Mouse (Mus musculus) B cell, adult 2 months (primary cell): ENCODE measurements around the gene Ptprt.

ENCODE experiments used
- DNase-seq, 2 experiments: peaks; one replicate each; pipeline ENCODE4 v3.0.0; 2022

Gene Ptprt

DNA sequence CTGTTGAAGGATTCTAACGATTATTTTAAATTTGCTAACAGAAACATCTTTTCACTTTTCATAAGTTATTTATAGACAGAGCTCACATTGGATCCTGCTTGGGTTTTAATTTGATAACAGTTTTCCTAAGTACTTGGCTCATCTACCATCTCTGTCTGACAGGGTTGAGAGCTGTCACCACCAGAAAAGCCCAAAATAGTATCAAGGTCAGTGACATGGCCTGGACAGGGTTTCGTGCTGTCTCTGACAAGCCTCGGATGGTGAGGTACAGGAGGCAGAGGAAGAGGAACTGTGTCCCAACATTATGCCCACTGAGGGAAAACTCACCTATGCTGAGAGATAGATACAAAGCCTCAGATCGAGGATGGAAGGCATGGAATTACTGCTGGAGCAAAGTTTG, 79.3 kb downstream of the Ptprt start:
- DNase-seq: no peak

- DNase-seq: no peak
Measured at GRCm38 (mm10) chr2:162577819-162578218, 83.1 kb downstream of the Ptprt start.

- DNase-seq: no peak
Measured at GRCm38 (mm10) chr2:162572851-162573250, 88.1 kb downstream of the Ptprt start.

DNA sequence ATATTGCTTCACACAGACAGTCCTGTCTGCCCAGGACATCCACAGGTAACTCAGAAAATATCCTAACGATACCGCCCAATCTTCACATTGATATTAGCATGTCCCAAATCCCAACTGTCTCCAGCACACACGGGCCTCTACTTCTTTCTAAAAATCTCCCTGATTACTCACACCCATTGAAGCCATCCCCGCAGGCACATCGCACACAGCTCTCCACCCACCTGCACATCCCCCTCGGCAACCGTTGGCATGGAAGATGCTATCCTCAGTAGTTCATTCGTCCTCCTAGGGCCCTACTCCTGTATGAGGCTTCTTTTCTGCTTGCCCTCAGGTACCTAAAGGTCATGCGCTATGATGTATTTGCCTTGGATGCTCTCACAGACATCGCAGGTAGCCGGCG, 89.9 kb downstream of the Ptprt start:
- no peak for DNase-seq

- DNase-seq: no peak
Measured at GRCm38 (mm10) chr2:162568308-162569100, 92.4 kb downstream of the Ptprt start.

DNA sequence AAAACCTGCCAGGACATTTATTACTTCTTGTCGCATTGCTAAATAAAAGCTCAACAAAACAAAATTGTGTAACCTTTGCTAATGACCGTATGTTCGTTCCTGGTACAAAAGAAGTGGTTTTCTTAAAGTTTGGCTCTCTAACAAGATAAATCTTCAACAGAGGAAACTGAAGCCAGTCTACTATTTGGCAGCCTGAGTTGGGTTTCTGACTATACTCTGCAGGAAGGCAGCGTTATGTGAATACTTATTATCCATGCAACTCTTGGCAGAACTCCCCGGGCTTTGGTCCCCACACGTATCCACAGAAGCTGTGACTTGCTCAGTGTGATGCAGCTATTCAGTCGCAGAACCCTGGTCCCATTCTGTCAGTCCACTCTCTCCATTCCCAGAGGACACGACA, 112.6 kb downstream of the Ptprt start:
- DNase-seq: no peak

DNA sequence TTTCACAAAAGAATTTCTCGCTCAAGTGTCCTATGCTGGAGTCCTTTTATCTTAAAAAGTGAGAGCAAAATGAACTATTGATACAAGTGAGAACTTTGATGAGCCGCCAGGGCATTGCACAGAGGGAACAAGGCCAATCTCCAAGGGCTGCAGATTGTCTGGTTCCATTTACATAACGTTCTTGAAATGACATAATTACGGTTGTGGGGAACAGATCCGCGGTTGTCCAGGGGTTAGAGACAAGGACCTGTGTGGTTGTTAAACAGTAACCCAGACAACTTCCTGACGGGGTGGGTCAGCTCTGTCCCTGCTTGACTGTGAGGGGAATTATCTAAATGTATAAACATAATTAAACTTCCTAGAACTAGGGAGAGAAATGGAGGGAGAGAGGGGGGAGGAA, 129.3 kb downstream of the Ptprt start:
- no peak for DNase-seq

DNA sequence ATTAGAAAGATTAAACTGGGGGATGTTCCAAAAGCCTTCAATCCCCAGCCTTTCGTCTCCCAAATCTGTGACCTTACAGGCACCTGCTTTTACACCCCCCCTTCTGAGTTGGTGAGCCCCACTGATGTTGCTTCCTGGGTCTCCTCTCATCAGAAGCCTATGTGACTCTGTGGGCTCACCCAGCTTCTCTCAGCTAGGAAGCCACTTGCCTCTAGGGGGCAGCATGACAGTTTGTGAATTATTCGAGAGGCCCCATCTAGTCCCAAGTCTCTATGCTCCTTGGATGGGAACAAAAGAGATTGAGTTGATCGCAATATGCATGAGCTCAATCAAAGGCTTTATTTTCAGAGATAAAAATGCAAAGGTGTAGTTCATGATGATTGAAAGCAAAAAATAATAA, 132.0 kb downstream of the Ptprt start:
- DNase-seq: no peak

DNA sequence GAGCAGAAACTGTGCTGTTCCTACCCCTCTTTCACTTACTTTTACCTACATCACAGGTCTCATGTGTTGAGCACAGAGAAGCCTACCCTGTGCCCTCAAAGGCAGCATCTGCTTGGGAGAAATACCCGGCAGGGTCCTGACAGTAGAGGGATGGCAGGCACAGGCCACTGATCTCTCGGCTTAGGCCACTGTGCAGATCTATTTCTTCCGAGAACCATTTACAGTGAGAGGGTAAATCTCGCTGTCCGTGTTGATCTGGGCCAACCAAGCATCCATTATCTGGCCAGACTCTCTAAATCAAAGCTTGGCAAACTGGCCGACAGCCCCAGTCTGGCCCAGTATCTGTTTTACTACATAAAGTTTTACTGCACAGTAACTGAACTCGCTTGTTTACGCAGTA, 145.0 kb downstream of the Ptprt start:
- no peak for DNase-seq

DNA sequence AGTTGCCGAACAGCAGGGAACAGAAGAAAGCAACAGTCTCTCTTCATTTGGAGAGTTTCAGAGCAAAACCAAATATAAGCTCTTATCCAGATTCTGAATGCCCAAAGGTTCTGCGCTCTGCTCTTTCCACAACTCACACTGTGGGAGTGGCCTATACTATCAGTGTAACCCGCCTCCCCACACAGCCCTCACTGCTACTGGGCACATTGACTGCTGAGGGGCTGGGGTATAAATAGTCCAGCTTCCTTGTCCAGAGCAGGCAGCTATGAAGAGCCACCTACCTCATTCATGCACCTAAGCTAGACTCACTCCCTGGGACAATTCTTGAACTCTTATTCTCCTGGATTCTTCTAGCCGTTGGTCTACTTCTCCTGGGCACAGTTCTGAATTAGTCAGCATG, 147.9 kb downstream of the Ptprt start:
- no peak for DNase-seq

DNA sequence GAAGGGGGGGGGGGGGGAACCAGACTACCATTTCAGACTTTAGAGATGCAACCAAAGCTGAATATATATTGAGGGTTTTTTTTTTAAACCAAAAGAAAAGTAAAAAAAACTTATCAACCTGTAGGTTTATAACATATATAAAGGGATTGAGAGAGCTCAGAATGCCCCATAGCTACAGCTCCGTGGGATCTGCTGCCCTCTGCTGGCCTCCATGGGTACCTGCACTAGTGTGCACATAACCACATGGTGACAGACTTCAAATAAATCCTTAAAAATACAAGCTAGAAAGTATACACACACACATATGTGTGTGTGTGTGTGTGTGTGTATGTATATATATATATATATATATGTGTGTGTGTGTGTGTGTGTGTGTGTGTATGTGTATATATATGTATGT, 148.9 kb downstream of the Ptprt start:
- DNase-seq: no peak

- no peak for DNase-seq
Measured at GRCm38 (mm10) chr2:162509016-162509415, 151.9 kb downstream of the Ptprt start.

DNA sequence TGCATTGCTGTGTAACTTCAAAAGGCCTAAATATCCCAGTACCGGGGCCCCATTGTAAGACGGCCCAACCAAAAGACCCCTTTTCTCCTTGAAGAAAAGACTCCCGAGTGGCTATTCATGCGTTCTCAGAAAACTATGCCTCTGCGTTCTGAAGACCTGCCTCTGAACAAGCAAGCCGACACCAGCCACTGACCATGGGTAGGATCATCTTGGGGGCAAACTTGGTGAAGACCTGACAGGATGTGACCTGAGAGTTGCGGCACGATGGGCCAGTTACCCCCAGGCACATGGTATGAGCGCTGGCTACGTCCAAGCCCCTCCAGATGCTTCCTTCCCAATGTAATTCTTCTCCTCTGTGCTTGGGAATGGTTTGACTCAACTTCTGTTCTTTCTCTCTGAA, 153.3 kb downstream of the Ptprt start:
- DNase-seq: no peak

GRCm38 (mm10) chr2:162504850-162505249, 156.1 kb downstream of the Ptprt start:
- no peak for DNase-seq

- no peak for DNase-seq
Measured at GRCm38 (mm10) chr2:162499501-162499915, 161.4 kb downstream of the Ptprt start.

GRCm38 (mm10) chr2:162498191-162498590, 162.8 kb downstream of the Ptprt start:
- no peak for DNase-seq

DNA sequence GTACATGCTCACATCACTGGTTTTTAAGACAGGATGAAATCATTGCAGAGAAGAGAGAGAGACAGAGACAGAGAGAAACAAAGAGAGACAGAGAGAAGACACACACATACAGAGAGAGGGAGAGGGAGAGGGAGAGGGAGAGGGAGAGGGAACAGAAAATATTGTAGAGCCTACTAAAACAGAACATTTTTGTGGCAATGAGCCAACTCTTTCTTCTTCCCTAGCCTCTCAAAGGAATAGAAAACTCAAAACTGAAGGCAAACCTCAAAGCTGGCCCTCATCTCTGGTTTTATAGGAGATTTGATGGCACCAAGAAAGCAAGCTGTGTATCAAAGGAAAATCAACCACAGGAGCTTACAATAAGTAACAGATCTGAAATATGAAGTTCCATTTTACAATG, 176.9 kb downstream of the Ptprt start:
- no peak for DNase-seq

GRCm38 (mm10) chr2:162443106-162443505, 217.8 kb downstream of the Ptprt start:
- DNase-seq: no peak

- DNase-seq: no peak
Measured at GRCm38 (mm10) chr2:162436646-162437045, 224.3 kb downstream of the Ptprt start.

DNA sequence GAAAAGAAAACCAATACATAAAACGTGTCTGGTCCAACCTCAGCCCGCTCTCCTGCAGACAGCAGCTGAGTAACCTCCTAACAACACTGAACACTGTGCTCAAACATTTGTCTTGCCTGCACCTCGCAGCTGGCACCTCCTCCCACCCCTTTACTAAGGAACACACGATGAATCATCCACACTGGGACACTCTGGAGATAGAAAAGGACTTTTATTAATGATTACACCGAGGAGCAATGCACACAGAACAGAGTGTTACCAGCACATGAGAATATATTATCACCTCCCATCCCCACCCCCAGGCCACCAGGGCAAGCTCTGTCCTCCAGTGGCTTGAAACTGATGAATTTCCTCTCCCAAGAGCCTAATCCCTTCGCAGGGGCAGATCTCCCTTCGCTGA, 230.8 kb downstream of the Ptprt start:
- DNase-seq: no peak

DNA sequence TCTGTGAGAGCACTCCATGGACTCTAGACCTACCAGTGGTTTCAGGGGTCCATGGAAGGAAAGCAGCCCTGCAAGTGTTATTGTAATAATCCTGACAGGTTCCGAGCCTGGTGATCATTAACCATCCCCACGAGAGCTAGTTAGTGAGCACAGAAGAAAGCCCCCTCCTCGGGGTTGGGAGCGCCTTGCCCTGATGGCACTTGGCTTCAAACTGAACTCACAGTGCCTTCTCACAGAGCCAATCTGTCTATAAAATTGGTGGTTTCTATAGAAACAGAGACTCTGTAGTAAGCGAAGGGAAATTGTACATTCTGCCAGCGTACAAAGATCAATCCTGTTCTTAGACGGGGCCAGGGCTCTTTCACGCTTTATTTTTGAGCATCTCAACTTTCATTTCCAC, 234.8 kb downstream of the Ptprt start:
- no peak for DNase-seq

DNA sequence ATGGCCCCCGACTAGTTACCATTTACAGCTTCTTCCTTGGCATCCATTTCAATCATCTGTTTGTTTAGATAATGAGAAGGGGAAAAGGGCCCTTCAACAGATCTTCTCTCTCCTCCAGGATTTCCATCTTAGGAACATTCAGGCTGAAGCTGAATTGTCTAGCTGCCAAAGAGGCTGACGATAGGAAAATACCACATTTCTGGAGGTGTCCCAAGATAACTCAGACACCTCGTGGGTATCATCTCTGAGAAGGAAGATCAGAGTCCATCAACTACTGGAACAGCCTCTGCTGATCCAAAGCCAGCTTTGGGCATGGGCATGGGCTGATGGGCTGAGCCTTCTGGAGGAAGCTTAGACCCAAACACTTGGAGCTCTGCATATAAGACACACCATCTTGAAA, 242.8 kb downstream of the Ptprt start:
- no peak for DNase-seq

DNA sequence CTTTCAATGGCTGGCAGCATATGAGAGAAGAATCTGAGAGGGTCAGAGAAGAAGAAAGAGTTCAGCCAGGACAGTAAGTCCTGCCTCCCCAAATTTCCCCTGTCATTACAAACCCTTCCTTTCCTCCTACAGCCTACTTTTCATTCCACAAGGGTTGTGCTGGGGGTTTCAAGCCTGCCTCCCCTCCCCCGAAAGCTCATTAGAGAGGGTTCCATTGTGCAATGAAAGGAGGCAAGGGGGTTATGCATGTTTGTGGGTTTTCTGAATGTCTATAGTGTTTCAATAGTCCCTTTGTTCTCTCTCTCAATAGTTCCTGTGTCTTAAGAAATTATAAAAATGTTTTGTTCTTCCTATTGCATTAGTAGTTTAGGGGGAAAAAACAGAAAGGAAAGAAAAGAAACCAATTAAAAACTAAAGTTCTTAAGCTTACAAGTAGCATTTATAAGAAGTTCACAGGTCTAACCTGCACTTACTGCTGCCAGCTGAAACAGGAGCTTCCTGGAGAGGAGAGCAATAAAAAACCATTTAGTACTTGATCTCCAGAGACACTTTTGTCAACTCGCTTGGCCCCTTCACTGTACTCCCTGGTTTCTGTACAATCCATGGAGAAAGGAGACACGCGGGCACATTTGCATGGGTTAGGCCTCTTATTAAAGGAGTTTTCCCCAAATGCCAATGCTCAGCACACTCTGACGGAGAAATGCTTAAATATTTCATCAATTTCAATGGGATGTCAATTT, 247.7 kb downstream of the Ptprt start:
- no peak for DNase-seq

- no peak for DNase-seq
Measured at GRCm38 (mm10) chr2:162411014-162411413, 249.9 kb downstream of the Ptprt start.

- no peak for DNase-seq
Measured at GRCm38 (mm10) chr2:162409245-162409644, 251.7 kb downstream of the Ptprt start.
